In the genomic region with DNA sequence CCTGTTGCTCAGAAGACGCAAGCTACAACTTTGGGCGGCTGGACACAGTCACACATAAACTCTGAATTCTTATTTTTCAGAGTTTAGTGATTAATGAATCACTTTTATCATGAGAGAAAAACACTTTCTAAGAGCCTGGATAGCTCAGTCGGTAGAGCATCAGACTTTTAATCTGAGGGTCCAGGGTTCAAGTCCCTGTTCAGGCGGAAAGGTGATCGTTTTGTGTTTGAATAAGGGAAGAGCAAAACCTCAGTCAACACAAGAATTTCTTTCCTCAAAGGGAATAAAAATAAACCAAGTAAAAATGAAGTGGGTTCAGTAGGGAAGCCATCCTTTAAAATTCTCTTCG, we compare ENCODE assay signal across 1 mouse cellular context.
TF ChIP-seq lines count a peak whose summit lies in the region.

No protein-coding gene starts in this region.

TF ChIP-seq in CH12.LX, 34 proteins besides CTCF, POLR2A, EP300 and RAD21 (continued from another document):
- 0 out of 2 replicates have a peak, but pooled peaks have one; percentile 43 for TF ChIP-seq KAT2A (IDR thresholded peaks at IDR 0.05; ENCODE audit: insufficient replicate concordance, low read length)
- TF ChIP-seq TBP (conservative IDR thresholded peaks at IDR 0.05; ENCODE audit: low read depth, low read length) = peak; percentile 99
- TF ChIP-seq ELF1 (IDR thresholded peaks at IDR 0.05; ENCODE audit: low read depth, low read length) = peak; percentile 93
- TF ChIP-seq E2F4 (IDR thresholded peaks at IDR 0.05; ENCODE audit: insufficient replicate concordance, low read depth, low read length) = peak; percentile 89; the same call in 1 of the 2 replicates
